Mouse (Mus musculus) urinary bladder, adult 2 months (tissue): ENCODE measurements around the gene Arl15. TPM values are rescaled to one million over a fixed set of nuclear protein-coding genes. Genes with fewer than 3 reads are reported as not detected.

Experiments used
- DNase-seq: peaks from one replicate; pipeline ENCODE4 v3.0.0; 2022; ENCODE audit warnings: low spot score
- polyA plus RNA-seq: library from polyadenylated mRNA; depleted of rRNA; stranded (reverse); fragments of >200 nt; gene quantifications from 2 replicates; pipeline ENCODE4 v1.2.3, GENCODE M21; 2012

The Arl15 gene
- polyA plus RNA-seq, 1 experiment = 2.8 TPM

DNA sequence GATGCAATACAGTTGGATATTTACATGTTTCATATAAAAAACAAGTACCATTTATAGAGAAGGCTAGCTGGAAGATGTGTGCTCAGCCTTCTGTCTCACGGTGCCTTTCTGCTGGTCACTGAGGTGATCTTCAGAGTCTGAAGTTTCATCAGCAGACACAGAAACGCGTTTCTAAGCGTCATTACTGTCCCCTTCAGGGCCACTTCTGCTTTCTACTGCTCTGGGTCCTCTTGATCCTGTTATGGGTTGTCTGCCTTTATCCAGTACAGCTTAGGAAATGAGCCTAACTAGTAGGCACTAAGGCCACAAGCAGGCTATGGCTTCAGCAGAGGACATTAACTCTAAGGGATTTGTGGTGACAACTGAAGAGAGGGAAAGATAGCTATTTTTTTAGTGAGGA is 5.9 kb downstream of the Arl15 start:
- DNase-seq = no peak

DNA sequence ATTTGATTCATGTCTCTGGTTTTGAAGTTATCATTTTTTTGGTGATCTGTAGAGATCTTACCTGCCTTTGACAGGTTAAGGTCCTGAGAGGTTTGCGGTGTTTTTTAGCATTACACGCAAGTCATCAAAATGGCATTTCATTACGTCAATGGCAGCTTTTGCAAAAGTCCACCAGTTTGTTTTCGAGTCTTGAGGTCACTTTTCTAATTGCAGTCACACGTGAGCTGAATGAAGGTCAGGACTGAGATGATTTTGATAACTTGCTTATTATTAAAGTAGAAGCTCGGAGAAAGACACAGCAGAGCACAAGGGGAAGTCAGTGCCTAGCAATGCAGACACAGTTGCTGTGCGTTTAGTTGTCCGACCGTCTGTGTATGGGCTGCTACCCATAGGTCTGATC is 8.3 kb downstream of the Arl15 start:
- no peak for DNase-seq

DNA sequence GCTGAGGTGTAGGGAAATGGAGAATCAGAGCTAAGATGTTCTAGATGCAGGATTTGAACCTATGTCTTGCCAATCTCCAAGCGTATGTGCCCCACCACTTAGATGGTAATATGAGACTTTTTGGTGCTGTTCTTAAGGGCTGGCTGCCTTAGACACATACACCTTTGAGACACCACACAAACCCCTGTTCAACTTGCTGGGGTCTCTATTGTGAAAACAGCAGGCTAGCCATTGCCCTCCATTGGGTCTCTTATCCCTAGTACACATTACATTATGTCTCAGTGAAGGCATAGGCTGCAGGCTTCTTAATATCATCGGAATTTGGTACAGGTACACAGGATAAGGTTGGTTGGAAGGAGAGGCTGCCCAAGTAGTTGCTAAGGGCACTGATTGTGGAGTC is 16.8 kb downstream of the Arl15 start:
- DNase-seq = no peak

GRCm38 (mm10) chr13:113811910-113812592 is 17.7 kb downstream of the Arl15 start:
- no peak for DNase-seq

DNA sequence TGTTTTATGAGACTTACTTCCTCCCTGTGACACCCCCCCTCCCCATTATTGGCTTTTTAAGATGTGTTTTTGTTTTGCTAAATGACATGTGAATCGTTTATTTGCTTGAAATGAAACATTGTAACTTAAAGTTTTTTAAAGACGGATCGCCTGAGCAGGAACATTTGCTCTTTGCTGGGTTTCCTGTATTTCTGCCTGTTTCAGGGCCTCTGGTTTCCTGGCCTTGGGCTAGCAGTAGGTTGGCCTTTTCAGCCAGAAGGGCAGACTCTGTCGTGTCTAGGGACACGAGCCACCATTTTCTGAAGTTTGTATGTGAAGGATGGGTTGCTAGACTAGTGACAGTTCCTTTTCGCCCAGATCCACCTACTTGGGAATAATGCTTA is 18.3 kb downstream of the Arl15 start:
- no peak for DNase-seq

GRCm38 (mm10) chr13:113814121-113814520 is 19.8 kb downstream of the Arl15 start:
- DNase-seq = no peak

- no peak for DNase-seq
Measured at GRCm38 (mm10) chr13:113815697-113816420, 21.6 kb downstream of the Arl15 start.

GRCm38 (mm10) chr13:113816421-113816810 is 22.1 kb downstream of the Arl15 start:
- DNase-seq = no peak

DNA sequence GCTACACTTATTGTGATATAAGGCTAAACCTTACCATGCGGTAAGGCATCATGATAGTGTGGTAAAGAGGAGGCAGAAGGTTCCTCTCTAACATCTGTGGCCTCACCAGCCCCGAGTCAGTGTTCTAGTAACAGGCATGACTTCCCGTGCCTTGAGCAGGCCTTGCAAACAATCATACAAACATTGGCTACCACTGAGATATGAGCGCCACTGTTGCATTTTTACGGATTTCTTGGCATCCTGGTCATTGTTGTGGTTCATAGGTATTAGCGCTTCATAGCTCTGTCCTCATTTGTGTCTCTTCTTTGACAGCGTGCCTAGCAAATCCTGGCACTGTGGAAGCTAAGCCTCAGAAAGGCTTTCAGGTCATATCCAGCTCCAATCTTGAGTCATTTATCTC is 24.7 kb downstream of the Arl15 start:
- DNase-seq = no peak

GRCm38 (mm10) chr13:113820176-113820575 is 25.9 kb downstream of the Arl15 start:
- no peak for DNase-seq

- no peak for DNase-seq
Measured at GRCm38 (mm10) chr13:113821891-113822290, 27.6 kb downstream of the Arl15 start.

DNA sequence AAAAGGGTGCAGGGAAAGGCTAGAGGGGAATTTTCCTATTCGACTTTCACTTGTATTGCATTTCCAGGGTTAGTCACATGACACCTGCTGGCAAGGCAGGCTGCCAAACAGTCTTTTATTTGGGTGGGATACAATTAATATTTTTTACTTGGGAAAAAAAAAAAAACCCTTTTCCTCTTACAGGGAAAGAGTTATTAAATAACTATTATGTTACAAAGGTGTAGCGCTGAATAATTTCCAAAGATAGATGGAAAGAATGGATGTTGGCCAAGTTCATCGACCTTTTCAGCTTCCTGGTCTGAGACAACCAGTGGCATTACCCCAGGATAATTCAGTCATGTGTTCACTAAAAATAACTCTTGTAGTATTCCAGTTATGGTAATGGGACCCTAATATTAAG is 29.7 kb downstream of the Arl15 start:
- DNase-seq = no peak

- no peak for DNase-seq
Measured at GRCm38 (mm10) chr13:113828633-113829032, 34.3 kb downstream of the Arl15 start.

- no peak for DNase-seq
Measured at GRCm38 (mm10) chr13:113829079-113829478, 34.8 kb downstream of the Arl15 start.

- DNase-seq = no peak
Measured at GRCm38 (mm10) chr13:113830805-113831204, 36.5 kb downstream of the Arl15 start.

GRCm38 (mm10) chr13:113832947-113833346 is 38.6 kb downstream of the Arl15 start:
- no peak for DNase-seq

DNA sequence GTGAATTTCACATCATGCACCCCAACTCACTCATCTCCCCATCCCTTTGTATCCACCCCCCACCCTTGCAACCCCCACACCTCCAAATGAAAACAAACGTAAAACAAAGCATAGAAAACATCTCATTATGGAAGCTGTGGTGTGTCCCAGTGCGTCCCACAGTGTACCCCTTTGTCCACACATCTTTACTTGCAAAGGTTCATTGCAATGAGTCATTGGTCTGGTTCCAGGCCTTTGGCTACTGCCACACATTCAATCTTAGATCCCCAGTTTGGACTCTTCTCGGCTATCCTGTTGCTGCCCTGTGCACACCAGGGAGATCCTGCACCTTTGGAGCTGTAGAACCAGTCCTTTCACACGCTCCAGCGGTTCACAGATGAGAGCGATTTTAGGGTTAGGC is 41.6 kb downstream of the Arl15 start:
- DNase-seq = no peak

DNA sequence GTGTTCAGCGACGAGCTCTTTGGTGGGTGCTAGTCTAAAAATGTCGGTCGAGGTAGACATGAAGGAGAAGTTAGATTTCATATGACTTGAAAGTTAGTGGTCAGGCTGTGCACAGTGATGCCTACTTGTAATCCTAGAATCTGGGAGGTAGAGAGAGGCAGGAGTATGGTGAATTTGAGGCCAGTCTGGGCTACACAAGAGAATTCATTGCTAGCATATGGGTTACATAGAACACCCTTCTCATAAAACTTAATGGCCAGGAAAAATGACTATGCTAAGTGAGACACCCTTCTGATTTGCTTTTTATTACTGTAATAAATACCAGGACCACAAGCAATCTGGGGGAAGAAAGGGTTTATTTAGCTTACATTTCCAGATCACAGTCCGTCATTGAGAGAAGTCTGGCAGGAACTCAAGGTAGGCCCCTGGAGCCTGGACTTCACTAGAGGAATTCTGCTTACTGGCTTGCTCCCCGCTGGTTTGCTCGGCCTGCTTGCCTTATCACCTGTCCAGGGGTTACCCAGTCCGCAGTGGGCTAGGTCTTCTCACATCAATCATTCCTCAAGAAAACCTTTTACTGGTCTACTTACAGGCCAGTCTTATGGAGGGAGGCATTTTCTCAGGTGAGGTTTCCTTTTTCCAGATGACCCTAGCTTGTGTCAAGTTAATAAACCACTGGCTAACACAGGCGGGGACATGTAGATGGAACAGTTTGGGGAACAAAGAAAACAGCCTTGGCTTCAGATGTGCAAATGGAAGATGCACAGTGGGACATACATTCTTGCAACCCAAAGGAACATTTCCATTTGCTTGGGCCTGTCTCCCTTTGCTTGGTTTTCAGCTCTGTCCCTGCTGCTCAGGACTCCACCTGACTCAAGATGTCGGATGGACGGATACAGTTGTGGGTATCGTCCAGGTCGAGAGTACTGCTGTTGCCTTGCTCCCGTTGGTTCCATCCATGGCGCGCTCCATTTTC is 44.6 kb downstream of the Arl15 start:
- no peak for DNase-seq

GRCm38 (mm10) chr13:113840421-113840820 is 46.1 kb downstream of the Arl15 start:
- DNase-seq = no peak

GRCm38 (mm10) chr13:113842411-113843309 is 48.4 kb downstream of the Arl15 start:
- DNase-seq = no peak

DNA sequence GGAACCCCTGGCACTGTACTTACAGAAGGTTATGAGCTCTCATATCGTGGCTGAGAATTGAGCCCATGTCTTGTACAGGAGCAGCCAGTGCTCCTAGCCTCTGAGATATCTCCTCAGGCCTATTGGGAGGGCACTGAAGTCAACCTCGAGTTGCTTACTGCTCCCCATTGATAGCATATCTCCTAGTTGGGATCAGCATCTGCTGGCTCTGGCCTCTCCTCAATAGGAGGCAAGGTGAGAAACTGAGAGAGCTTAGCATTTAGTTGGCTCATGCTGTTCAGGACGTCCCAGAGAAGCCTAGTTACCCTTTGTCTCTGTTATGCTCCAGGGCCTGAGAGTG is 49.0 kb downstream of the Arl15 start:
- no peak for DNase-seq
